Mouse (Mus musculus) ES-E14 (cell line): ENCODE measurements at regions not wholly inside any gene's neighbourhood (a gene's known extent, or its start where the extent isn't known, plus 50 kb on each side); places are given as distances from the start of the nearest gene placed in this dataset.
"Not testable (repeated sequence)": the region's sequence is repeated elsewhere in the genome, so short reads cannot be mapped to it uniquely, and the experiment has no call there.

ENCODE experiments used
- CHD2 ChIP-seq: IDR thresholded peaks from 2 replicates; pipeline ENCODE4 v1.6.1; 2014; ENCODE audit warnings: mild to moderate bottlenecking, low read depth, low read length, inconsistent platforms
- HCFC1 ChIP-seq: IDR thresholded peaks from 2 replicates; pipeline ENCODE4 v1.6.1; 2012; ENCODE audit warnings: low read length, inconsistent platforms, borderline replicate concordance; ENCODE audit not compliant: insufficient read depth
- MAFK ChIP-seq: IDR thresholded peaks from 2 replicates; pipeline ENCODE4 v1.6.1; 2014; ENCODE audit warnings: mild to moderate bottlenecking, low read depth, low read length, inconsistent platforms; ENCODE audit not compliant: insufficient read depth

GRCm38 (mm10) chr10:69008679-69009078, 142.6 kb upstream of the Rhobtb1 start:
- TF ChIP-seq HCFC1, MAFK: not testable (repeated sequence)
- peak; percentile 68; the same call in 1 of the 2 replicates for TF ChIP-seq CHD2
